Mouse (Mus musculus): Measurements from ENCODE around the gene Gm973.
A peak's percentile ranks its signal among the peaks of the same experiment; 100 is the strongest.

GRCm38 (mm10) chr1:59623325-59624017 is 107.4 kb downstream of the Gm973 start:
- TF ChIP-seq CTCF (conservative IDR thresholded peaks at IDR 0.05; ENCODE audit: low read length) = peak; percentile 84
- TF ChIP-seq NANOG (IDR thresholded peaks at IDR 0.05; ENCODE audit: borderline replicate concordance, low read length) = no peak
- no peak for TF ChIP-seq POU5F1 (IDR thresholded peaks at IDR 0.05; ENCODE audit: borderline replicate concordance, low read length)
